Mouse (Mus musculus) heart, adult 11 months (tissue): ENCODE data around the gene Rap2b.

ENCODE experiments used
- DNase-seq: peaks from one replicate; pipeline ENCODE4 v3.0.0; 2022

Rap2b gene

DNA sequence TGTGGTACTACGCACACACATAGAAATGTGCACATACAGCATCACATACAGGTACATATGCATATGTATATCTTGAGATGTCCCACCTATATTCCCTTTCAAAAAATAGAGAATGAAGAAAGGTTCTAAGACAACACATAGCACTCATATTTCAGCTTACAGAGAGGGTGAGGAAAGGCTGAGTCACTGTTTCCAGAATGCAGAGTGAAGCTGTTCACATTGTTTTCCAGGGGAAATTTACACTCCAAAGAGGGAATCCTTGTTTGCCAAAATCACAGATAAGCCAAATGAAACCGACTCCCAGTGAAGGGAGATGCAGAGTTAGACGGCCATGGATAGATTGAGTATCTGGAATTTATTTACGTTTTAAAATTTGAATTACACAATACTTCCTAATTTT is 30.1 kb downstream of the Rap2b start:
- DNase-seq = no peak

DNA sequence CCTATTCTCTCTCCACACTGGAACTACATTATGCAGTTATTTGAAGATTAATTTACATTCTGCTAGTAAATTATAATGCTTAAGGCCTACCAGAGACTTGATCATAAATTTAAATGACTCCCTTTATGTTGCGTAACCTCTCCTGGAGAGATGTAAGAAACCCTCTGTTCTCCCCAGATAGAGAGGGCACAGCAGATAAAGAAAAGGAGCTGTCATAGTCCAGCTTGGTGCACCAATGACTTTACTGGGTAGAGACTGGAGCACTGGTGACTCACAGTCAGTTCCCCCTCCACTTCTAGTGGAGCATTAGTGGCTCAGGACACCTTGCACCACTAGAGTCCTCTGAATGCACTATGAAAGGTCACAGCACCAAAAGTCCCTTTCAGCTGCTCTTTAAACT is 31.4 kb downstream of the Rap2b start:
- DNase-seq = no peak

DNA sequence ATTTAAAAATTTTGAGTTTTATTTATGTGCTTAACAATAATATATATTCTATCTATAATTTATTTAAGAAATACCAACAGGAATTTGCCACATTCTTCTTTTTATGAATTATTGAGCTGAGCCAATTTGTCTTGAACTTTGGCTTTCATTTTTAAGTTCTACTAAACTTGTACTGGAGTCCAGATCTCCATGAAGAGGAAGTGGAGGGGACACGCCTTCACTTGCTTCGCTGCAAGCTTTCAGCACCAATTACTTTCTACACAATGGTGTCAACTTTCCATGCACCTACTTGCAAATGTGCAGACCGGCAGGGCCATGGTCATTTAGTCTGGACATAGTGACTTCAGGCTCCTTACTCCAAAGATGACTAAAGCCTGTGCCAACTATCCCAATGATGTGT is 32.1 kb downstream of the Rap2b start:
- no peak for DNase-seq

DNA sequence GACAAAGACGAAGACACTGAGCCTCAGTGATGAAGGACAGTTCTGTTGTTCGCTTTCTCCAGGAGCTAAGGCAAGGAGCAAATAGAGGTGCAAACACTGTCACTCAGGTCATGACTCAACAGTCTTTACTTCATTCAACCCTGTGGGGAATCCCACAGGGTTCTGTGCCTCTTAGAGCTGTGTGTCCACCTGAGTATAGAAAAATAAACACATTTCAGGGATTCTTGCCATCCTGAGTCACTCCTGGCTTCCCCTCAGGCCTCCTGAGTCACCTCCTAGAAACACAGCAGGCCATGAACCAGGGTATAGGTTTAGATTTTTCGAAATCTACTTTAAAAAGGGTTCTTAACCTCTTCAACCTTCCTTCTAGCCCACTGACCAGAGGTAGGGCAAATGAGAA is 33.9 kb downstream of the Rap2b start:
- DNase-seq = no peak

DNA sequence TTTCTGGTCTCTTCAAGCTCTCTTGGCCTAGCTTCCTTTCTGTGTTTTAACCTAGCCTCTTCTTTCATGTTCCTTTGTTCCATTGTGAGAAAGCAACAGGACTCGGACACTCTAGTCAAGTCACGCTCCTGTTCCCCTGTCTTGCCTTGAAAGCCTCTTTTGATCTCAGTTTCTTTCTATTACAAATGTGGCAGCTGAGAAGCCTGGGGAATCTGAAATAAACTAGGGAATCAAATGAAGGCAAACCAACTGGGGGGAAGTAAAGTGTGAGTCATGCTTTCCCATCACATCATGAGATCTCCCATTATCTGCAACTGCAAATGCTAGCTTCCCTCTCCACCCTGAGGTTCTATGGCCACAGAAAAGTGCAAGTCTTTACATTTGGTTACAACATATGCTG is 35.3 kb downstream of the Rap2b start:
- DNase-seq = peak; percentile 82

DNA sequence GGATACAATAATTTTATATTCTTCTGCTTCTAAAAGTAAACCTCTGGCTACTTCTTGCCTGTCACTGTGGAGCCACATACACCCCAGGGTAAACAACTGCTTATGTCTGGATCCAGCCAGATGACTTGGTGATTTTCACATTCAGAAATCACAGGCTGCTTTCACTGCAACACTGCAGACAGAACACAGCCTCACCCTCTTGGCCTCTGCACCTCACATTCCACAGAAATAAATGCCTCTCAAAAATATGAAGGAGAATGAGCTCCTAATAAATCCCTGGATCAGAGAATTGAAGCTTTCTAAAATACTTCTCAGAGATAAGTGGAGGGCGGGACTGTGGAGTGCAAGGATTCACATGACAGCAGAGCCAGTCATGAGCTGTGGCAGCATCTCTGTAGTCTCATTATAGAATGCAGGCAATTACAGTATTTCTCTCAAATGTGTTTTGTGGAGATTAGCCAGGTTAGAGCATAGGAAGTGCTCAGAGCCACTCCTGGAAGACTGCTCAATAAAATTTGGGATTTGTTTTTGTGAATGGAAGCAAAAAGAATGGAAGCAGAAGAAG is 39.5 kb downstream of the Rap2b start:
- DNase-seq = no peak

DNA sequence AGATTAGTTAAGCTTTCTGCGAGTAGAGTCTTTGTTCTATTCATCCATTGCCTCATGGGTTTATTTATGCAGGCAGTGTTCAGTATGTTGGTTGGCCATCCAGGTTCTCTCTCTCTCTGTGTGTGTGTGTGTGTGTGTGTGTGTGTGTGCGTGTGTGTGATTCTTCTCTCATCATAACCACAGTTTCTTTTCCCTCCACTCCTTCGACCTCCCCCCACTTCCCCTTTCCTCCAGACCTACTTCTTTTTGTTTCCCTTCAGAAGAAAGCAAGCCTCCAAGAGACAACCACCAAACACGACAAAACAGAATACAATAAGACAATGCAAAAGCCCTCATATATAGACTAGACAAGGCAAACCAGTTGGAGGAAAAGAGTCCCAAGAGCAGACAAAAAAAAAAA is 45.5 kb downstream of the Rap2b start:
- DNase-seq = no peak

DNA sequence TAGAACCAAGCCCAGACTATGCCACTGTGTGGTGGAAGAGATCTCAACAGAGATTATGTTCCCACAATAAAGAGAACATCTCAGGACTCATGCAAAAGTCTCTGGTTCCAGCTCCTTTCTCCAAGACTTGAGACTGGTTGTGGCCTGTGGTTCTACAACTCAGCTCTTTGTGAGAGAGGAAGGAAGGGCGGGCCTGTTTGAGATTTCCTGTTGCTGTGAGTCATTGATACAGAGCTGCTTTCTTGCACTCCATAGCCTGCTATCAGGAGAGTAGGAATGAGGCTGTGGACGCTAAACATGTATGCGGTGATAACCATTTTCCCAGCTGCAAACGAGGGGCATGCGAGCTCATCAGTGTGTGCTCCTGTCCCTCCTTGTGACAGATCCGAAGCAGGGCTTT is 48.2 kb downstream of the Rap2b start:
- DNase-seq = peak; percentile 97

DNA sequence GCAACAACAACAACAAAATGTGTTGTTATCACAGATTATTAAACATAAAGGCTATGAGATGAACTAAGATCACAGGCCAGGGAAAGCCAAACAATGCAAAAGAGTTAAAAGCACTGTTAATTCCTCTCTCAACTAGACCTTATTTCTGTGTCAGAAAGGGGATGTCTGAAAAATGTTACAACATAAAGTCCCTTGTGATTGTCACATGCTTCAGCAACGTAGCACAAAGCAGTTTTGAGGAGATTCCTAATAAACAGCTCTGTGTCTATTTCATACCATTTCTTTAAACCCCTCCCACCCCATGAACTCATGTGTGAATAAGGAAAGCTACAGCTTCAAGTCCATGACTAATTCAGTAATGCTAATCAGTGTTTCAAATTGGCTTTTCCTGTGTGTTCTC is 54.4 kb downstream of the Rap2b start:
- no peak for DNase-seq
